Mouse (Mus musculus) lung, embryonic 14.5 days (tissue): Measurements from ENCODE around the gene Spp2. TPM values are rescaled to one million over a fixed set of nuclear protein-coding genes. Genes with fewer than 3 reads are reported as not detected.
A peak's percentile ranks its signal among the peaks of the same experiment; 100 is the strongest.

ENCODE experiments used
- ATAC-seq: fragments of 200-750 bp; cut with Nextera tagmentation; 2 replicates; pipeline ENCODE4 v1.8.0; 2017; ENCODE audit warnings: mild to moderate bottlenecking, moderate TSS enrichment, moderate library complexity; ENCODE audit not compliant: insufficient read depth
- DNase-seq: peaks from one replicate; pipeline ENCODE4 v3.0.0-alpha.2; 2015
- H3K27ac ChIP-seq: fragments of 300-500 bp; sonication (generic); 2 replicates; pipeline ENCODE4 v1.5.1; 2014; ENCODE audit warnings: low read depth, mild to moderate bottlenecking, moderate library complexity
- H3K27me3 ChIP-seq: fragments of 300-500 bp; sonication (generic); 2 replicates; pipeline ENCODE4 v1.6.1; 2014; ENCODE audit warnings: low read length, control low read depth; ENCODE audit not compliant: insufficient read depth
- H3K36me3 ChIP-seq: fragments of 300-500 bp; sonication (generic); 2 replicates; pipeline ENCODE4 v1.6.1; 2014; ENCODE audit warnings: control low read depth; ENCODE audit not compliant: insufficient read depth
- H3K4me1 ChIP-seq: fragments of 300-500 bp; sonication (generic); 2 replicates; pipeline ENCODE4 v1.6.1; 2014; ENCODE audit warnings: antibody characterized with exemption, control low read depth; ENCODE audit not compliant: insufficient read depth
- H3K4me2 ChIP-seq: fragments of 300-500 bp; sonication (generic); 2 replicates; pipeline ENCODE4 v1.6.1; 2014; ENCODE audit warnings: mild to moderate bottlenecking
- H3K4me3 ChIP-seq: fragments of 300-500 bp; sonication (generic); 2 replicates; pipeline ENCODE4 v1.5.1; 2014; ENCODE audit warnings: low read depth, low read length
- H3K9ac ChIP-seq: fragments of 300-500 bp; sonication (generic); 2 replicates; pipeline ENCODE4 v1.6.1; 2014
- H3K9me3 ChIP-seq: fragments of 300-500 bp; sonication (generic); 2 replicates; pipeline ENCODE4 v1.6.1; 2016; ENCODE audit warnings: low read depth, low read length, control low read depth
- CTCF ChIP-seq: IDR thresholded peaks from 2 replicates; pipeline ENCODE4 v1.5.1; 2016; ENCODE audit warnings: antibody characterized with exemption, low read depth
- WGBS: fragments of 180-500 bp; shearing (Covaris S2); extraction: QIAGEN DNeasy Blood & Tissue Kit; methylation state at CpG from one replicate; pipeline ENCODE4 v1.1.7; 2014; 5-methylcytosine and 5-hydroxymethylcytosine counted together
- polyA plus RNA-seq: library from polyadenylated mRNA; unstranded; fragments of >200 nt; fragmentation: Nextera tagmentation; extraction: Ambion mirVana; gene quantifications from 2 replicates; pipeline ENCODE4 v1.2.1, GENCODE M21; 2014

The Spp2 gene
- polyA plus RNA-seq, 1 experiment from 2014 or later = 0.37 TPM

DNA sequence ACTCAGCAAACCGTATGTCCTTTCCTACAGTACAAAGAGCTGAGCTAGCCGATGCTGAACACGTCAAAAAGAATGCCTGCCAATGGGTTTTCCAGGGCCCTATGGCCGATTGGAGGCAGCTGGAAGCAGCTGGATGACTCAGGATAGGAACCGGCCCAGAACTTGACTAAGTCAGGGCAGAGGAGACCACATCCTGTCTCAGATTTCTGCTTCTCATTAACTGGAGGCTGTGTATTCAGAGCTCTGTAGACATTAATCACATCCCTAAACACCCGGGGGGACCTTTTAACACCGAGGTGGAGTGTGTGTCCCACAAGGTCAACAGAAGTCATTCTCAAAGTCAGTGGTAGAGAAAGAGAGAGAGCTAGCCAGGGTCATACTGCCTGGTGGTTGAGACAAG lies 67.8 kb downstream of the Spp2 start:
- peak; percentile 89 for DNase-seq
- H3K4me3 ChIP-seq = no peak overlapping the region
- H3K4me1 ChIP-seq = peaks cover 41% of the 10 kb centered on the region
- no peak overlapping the region for H3K4me2 ChIP-seq
- no peak overlapping the region for H3K9ac ChIP-seq
- no peaks in the 10 kb centered on the region for H3K9me3 ChIP-seq
- no peak for TF ChIP-seq CTCF
- ATAC-seq = peak; percentile 57
- no peaks in the 10 kb centered on the region for H3K36me3 ChIP-seq
- 9% methylated on average over 7 of the region's 7 CpGs for WGBS
- H3K27ac ChIP-seq = peak overlapping the region; percentile 87
- no peaks in the 10 kb centered on the region for H3K27me3 ChIP-seq

DNA sequence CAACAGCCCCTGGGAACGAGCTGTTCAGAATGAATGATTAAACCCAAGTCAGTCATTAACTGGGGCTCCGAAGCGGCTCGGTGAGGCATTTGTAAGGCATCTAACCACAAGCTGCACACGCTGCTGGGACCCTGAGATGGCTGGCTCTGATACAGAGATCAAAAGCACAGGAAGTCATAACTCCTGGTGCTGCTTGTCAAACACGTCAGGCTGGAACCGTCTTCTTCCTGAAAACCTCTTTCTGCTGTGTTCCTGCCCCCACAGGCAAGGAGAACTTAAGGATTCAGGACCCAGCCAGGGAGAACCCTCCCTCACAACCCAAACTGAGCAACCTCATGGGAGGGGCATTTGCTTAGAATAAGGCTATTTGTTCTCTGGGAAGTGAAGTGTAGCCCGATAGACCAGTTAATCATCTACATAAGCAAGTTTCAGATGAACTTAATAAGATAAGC lies 68.8 kb downstream of the Spp2 start:
- Histone ChIP-seq H3K9ac (no peak overlapping the region), H3K4me1 (peaks cover 34% of the 10 kb centered on the region), H3K4me3 (no peak overlapping the region), H3K27ac (peak overlapping the region; percentile 87), H3K36me3 (no peaks in the 10 kb centered on the region), H3K27me3 (no peaks in the 10 kb centered on the region), H3K4me2 (no peak overlapping the region), H3K9me3 (no peaks in the 10 kb centered on the region)
- WGBS = 4% methylated on average over 8 of the region's 8 CpGs
- peak; percentile 83 for DNase-seq
- peak; percentile 79 for ATAC-seq
- no peak for TF ChIP-seq CTCF

Other genes with a start within 250 kb of the Spp2 start
- 0.08 TPM in 1 of 2 replicates, not detected in the other for gene Ugt1a5, start 240.9 kb upstream of the Spp2 start, polyA plus RNA-seq
- gene Ugt1a2, start 206.4 kb upstream of the Spp2 start, polyA plus RNA-seq = not detected in 2 replicates
- 6.2 and 8.2 TPM in 2 replicates for gene Dnajb3, start 201.2 kb upstream of the Spp2 start, polyA plus RNA-seq
- 0.16 TPM in 1 of 2 replicates, not detected in the other for gene Ugt1a1, start 195.0 kb upstream of the Spp2 start, polyA plus RNA-seq
- 2.1 and 2.7 TPM in 2 replicates for gene Mroh2a, start 180.0 kb upstream of the Spp2 start, polyA plus RNA-seq
- 215 and 225 TPM in 2 replicates for gene Hjurp, start 129.3 kb upstream of the Spp2 start, polyA plus RNA-seq
- gene Trpm8, start 129.3 kb upstream of the Spp2 start, polyA plus RNA-seq = 0.18 TPM in 1 of 2 replicates, not detected in the other
- 0.27 and 0.38 TPM in 2 replicates for gene Glrp1, start 103.1 kb downstream of the Spp2 start, polyA plus RNA-seq